Mouse (Mus musculus): ENCODE measurements around the gene Slc22a23. TPM values are rescaled to one million over a fixed set of nuclear protein-coding genes. Genes with fewer than 3 reads are reported as not detected.

The Slc22a23 gene
- total RNA-seq, 2 experiments from 2014 or later = 10.3 to 10.9 TPM

- no peak for DNase-seq
These were observed 210.7 kb downstream of the Slc22a23 start for GRCm38 (mm10) chr13:34134276-34134675.

GRCm38 (mm10) chr13:34133326-34134071 lies 211.5 kb downstream of the Slc22a23 start:
- no peak for DNase-seq

GRCm38 (mm10) chr13:34132875-34133274 lies 212.1 kb downstream of the Slc22a23 start:
- no peak for DNase-seq

GRCm38 (mm10) chr13:34132299-34132698 lies 212.7 kb downstream of the Slc22a23 start:
- DNase-seq = no peak

- DNase-seq = no peak
These were observed 213.3 kb downstream of the Slc22a23 start for GRCm38 (mm10) chr13:34131708-34132060.

GRCm38 (mm10) chr13:34131011-34131707 lies 213.8 kb downstream of the Slc22a23 start:
- peak; percentile 18 for DNase-seq

- peak; percentile 71 for DNase-seq
These were observed 214.7 kb downstream of the Slc22a23 start, which contains the start of gene Tubb2b for GRCm38 (mm10) chr13:34130226-34130731. Gene Tubb2b, minus strand, starts transcription at chr13:34130466.

GRCm38 (mm10) chr13:34129485-34130225 lies 215.3 kb downstream of the Slc22a23 start:
- peak; percentile 40 for DNase-seq

Other genes with a start within 250 kb of the Slc22a23 start
- gene Tubb2b, start 214.7 kb downstream of the Slc22a23 start, total RNA-seq (2021) = 10 to 100 TPM; 17.1 to 20.5 TPM
- gene Psmg4, start 182.2 kb downstream of the Slc22a23 start, total RNA-seq (2021) = 10 to 100 TPM; 32.2 to 33.2 TPM